Mouse (Mus musculus) liver, embryonic 16.5 days (tissue): ENCODE measurements around the gene Hopx. TPM values are rescaled to one million over a fixed set of nuclear protein-coding genes. Genes with fewer than 3 reads are reported as not detected.

Experiments
- ATAC-seq: fragments of 200-750 bp; cut with Nextera tagmentation; 2 replicates; pipeline ENCODE4 v1.8.0; 2017; ENCODE audit warnings: low read depth, mild to moderate bottlenecking, moderate number of reproducible peaks, moderate library complexity
- H3K27ac ChIP-seq: fragments of 300-500 bp; sonication (generic); 2 replicates; pipeline ENCODE4 v1.5.1; 2014; ENCODE audit warnings: mild to moderate bottlenecking, low read length
- H3K27me3 ChIP-seq: fragments of 300-500 bp; sonication (generic); 2 replicates; pipeline ENCODE4 v1.6.1; 2014; ENCODE audit warnings: low read depth, low read length, mixed read lengths; ENCODE audit not compliant: control insufficient read depth, insufficient read depth
- H3K36me3 ChIP-seq: fragments of 300-500 bp; sonication (generic); 2 replicates; pipeline ENCODE4 v1.6.1; 2014; ENCODE audit warnings: mild to moderate bottlenecking; ENCODE audit not compliant: control insufficient read depth, insufficient read depth
- H3K4me1 ChIP-seq: fragments of 300-500 bp; sonication (generic); 2 replicates; pipeline ENCODE4 v1.6.1; 2014; ENCODE audit warnings: low read depth, low read length, mixed read lengths; ENCODE audit not compliant: control insufficient read depth
- H3K4me2 ChIP-seq: fragments of 300-500 bp; sonication (generic); 2 replicates; pipeline ENCODE4 v1.6.1; 2014; ENCODE audit warnings: low read depth, low read length, mixed read lengths
- H3K4me3 ChIP-seq: fragments of 300-500 bp; sonication (generic); 2 replicates; pipeline ENCODE4 v1.5.1; 2014; ENCODE audit warnings: low read depth, mild to moderate bottlenecking, low read length
- H3K9ac ChIP-seq: fragments of 300-500 bp; sonication (generic); 2 replicates; pipeline ENCODE4 v1.6.1; 2014; ENCODE audit warnings: low read depth, low read length
- H3K9me3 ChIP-seq: fragments of 300-500 bp; sonication (generic); replicated peaks from 2 replicates; pipeline ENCODE4 v1.6.1; 2016; ENCODE audit warnings: low read length; ENCODE audit not compliant: control insufficient read depth
- WGBS: fragments of 180-500 bp; shearing (Covaris S2); extraction: QIAGEN DNeasy Blood & Tissue Kit; methylation state at CpG from one replicate; pipeline ENCODE4 v1.1.7; 2014; ENCODE audit not compliant: insufficient replicate concordance; 5-methylcytosine and 5-hydroxymethylcytosine counted together
- polyA plus RNA-seq: library from polyadenylated mRNA; unstranded; fragments of >200 nt; fragmentation: Nextera tagmentation; extraction: Ambion mirVana; gene quantifications from 2 replicates; pipeline ENCODE4 v1.2.1, GENCODE M21; 2015

The Hopx gene
- polyA plus RNA-seq, 1 experiment from 2014 or later: 0.25 TPM

DNA sequence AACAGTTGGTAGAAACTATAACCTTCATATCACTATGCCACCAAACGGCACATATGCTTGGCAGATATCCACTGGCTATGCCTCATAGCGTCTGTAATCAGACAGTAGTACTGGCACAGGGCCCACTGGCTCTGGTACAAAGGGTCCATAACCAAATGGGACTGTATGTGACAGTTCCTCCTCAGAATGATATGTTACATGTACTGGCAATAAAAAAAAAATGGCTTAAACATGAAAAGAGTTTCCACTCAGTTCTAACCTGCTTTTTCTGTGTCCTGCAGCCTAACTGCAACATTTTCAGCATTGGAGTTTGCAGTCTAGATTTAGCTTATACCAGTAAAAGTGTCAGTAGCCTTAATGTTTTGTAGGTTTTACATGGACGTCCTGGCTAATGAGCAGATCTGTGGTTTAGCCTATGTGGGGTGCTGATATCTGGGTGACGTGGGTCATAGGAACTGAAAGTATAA is 9.9 kb upstream of the Hopx start:
- Histone ChIP-seq H3K9me3 (no peaks in the 10 kb centered on the region), H3K4me3 (no peak overlapping the region), H3K27ac (no peak overlapping the region), H3K9ac (no peak overlapping the region), H3K36me3 (no peaks in the 10 kb centered on the region), H3K27me3 (no peaks in the 10 kb centered on the region), H3K4me1 (peaks cover 19% of the 10 kb centered on the region), H3K4me2 (no peak overlapping the region)
- WGBS: 29% methylated on average over 4 of the region's 4 CpGs
- ATAC-seq: peak; percentile 69

DNA sequence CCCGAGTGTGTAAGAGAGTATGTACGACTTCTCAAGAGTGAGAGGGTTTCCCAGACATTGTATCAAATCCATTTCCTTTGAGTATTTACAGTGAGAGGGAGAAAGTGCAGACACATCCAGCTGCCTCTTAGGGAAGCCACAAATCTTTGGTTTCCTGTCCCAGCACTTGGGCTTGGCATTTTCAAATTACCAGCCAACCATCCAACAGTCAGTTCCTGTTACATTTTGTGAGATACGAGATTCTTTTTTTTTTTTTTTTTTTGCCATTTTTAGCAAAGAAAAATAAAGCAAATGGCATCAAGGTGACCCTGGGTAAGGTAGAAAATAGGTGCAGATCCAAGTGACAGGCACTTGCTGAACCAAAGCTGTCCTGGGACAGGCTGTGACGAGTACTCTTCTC is 9.2 kb upstream of the Hopx start:
- ATAC-seq: no peak
- H3K27me3 ChIP-seq: no peaks in the 10 kb centered on the region
- no peak overlapping the region for H3K4me2 ChIP-seq
- WGBS: 35% methylated on average over 4 of the region's 4 CpGs
- no peaks in the 10 kb centered on the region for H3K36me3 ChIP-seq
- H3K4me3 ChIP-seq: no peak overlapping the region
- no peaks in the 10 kb centered on the region for H3K9me3 ChIP-seq
- H3K9ac ChIP-seq: no peak overlapping the region; the same call in 1 of the 2 replicates
- H3K27ac ChIP-seq: peak overlapping the region; percentile 47
- H3K4me1 ChIP-seq: peaks cover 24% of the 10 kb centered on the region

DNA sequence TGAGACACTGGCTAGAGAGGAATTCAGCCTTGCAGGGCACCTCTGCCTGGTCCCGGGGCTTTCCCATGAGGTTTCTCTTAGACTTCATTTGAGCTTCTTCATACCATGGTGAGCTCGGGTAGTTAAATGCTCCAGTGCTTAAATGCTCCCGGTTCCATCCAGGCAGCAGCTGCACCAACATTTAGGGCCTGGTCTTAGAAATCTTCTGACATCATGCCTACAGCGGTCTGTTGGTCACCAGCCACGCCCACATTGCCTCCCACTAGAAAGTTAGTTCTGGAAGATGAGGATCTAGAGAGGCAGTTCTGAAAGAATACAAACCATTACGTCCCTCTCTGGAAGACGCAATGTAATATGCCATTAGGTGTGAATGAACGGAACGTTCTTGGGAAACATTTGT is 8.7 kb upstream of the Hopx start:
- H3K27me3 ChIP-seq: no peaks in the 10 kb centered on the region
- H3K4me3 ChIP-seq: no peak overlapping the region
- no peaks in the 10 kb centered on the region for H3K9me3 ChIP-seq
- no peak overlapping the region for H3K4me2 ChIP-seq
- no peak for ATAC-seq
- H3K27ac ChIP-seq: no peak overlapping the region
- H3K4me1 ChIP-seq: peaks cover 26% of the 10 kb centered on the region
- WGBS: 47% methylated on average over 9 of the region's 9 CpGs
- no peak overlapping the region for H3K9ac ChIP-seq
- H3K36me3 ChIP-seq: no peaks in the 10 kb centered on the region

DNA sequence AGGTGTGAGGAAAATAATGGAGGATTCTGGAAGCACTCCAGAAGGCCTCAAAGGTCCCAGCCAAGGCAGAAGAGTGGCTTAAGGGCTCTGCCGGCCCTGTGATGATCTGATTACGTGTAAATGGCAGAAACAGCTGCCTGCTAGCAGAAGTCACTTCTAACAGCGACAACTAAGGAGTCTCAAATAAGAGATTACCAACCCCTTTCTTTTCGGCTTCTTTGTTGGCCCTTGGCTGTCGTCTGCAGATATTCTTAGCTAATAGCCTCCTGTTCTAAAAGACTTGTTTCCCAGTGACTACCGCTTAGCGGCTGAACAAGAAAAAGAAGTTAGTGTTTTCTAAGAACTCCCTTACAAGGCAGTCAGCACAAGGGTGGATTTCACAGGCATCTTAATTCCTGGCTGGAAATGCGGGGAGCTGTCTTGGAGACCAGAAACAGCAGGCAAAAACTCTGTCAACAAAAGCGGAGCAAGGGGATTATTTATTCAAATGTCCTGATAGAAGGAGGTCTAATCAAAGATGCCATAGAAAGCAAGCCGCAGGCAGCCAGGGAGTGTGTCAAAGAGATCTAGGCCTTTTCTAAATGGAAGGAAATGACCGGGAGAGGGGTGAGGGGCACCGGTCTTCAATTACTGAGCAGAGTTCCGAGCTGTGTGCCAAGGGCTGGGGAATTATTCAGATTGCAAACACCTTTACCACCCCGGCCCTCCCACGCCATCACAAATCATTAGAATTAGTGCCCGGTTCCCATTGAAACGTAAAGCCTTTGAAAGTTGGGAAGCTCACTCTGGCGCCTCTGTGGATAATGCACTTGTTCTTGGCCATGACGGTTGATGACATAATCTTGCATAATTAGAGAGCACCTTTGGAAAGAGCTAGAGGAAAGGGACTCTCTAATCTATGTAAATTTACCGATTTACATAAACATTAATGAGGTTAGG is 7.6 kb upstream of the Hopx start:
- Histone ChIP-seq H3K27me3 (no peaks in the 10 kb centered on the region), H3K4me1 (peaks cover 26% of the 10 kb centered on the region), H3K9me3 (no peaks in the 10 kb centered on the region), H3K4me3 (no peak overlapping the region), H3K9ac (no peak overlapping the region), H3K36me3 (no peaks in the 10 kb centered on the region), H3K27ac (no peak overlapping the region), H3K4me2 (no peak overlapping the region)
- WGBS: 43% methylated on average over 20 of the region's 20 CpGs
- ATAC-seq: no peak

DNA sequence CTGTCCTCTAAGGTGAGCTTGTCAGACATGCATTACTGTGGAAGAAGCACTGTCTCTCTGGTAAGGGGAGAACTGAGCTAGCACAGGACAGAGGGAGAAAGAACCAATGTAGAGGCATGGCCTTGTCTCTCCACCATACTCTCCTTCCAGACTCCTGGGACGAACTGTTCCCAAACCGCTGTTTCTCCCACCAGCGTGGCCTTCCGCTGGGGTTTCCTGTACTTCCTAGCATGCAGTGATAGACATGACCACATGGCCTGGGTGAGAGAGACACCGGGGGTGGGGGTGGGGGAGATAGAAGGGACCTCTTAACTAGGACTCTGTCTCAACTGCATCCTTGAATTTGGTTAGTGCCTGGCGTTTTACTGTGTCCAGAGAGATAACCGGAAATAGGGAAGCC is 5.8 kb upstream of the Hopx start:
- no peak overlapping the region for H3K27ac ChIP-seq
- no peak overlapping the region for H3K4me3 ChIP-seq
- no peak overlapping the region for H3K9ac ChIP-seq
- H3K4me2 ChIP-seq: no peak overlapping the region
- peaks cover 26% of the 10 kb centered on the region for H3K4me1 ChIP-seq
- ATAC-seq: no peak
- no peaks in the 10 kb centered on the region for H3K9me3 ChIP-seq
- WGBS: 53% methylated on average over 7 of the region's 7 CpGs
- no peaks in the 10 kb centered on the region for H3K36me3 ChIP-seq
- no peaks in the 10 kb centered on the region for H3K27me3 ChIP-seq

DNA sequence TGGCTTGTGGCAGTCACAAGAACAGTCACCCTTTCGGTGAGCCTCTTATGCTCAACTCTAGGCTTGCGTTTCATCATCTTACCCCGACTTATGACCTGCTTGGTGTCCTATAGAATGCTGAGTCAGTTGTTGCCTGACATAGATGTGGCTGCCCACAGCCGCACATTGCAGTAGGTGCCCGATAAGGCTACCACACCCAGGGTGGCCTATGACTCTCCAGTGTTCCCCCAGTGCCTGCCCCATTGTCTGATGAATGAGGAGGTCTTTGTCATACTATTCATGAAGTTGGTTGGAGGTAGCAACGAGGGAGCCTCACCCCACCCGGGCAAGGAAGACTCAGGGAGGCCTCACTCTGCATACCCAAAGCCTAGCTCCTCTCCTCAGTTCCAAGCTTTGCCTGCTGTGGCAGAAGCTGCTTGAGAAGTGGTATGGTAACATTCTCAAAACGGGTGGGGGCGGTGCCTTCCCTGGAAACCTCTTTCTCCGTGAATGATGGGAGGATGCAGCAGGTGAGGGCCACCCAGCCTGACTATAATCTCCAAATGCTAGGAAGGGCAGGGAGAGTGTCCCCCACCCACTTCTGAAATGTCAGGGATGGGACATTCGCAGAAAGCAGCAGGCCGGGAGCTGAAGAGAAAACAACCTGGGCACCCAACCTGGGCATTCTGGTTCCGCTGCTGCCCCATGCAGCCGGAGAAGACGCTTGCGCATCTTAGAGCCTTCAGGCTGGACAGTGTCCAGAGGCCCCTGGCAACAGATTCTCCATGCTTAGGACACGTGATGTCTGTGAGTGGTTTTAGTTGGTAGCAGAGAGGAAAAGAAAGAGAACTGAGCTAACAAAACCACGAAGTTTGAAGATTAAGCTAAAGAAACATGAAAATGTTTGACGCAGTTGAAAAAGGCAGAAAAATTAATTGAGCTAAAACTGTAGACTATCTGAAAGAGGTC is 4.8 kb upstream of the Hopx start:
- 51% methylated on average over 19 of the region's 19 CpGs for WGBS
- peak; percentile 100 for ATAC-seq
- peaks cover 26% of the 10 kb centered on the region for H3K4me1 ChIP-seq

DNA sequence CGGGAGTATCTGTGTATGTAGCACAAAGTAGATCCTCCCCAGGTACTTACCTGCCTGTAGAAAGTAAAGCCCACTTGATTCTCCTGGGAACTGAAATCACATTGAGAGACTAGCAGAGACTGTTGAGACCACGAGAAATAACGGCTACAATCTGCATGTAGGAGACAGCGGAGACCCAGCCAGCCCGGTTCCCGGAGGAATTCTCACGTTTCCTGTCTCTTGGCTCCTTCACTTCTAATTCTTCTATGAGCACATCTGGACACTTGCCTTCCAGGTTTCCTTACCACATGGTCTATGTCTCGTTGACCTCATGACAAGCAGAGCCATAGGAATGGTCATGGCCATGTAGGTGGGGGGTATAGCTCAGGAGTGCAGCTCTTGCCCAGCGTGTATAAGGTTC is 811 bp upstream of the Hopx start:
- WGBS: 79% methylated on average over 9 of the region's 9 CpGs
- Histone ChIP-seq H3K9ac (no peak overlapping the region), H3K36me3 (no peaks in the 10 kb centered on the region), H3K4me3 (no peak overlapping the region), H3K4me1 (peaks cover 14% of the 10 kb centered on the region), H3K27me3 (no peaks in the 10 kb centered on the region), H3K27ac (no peak overlapping the region), H3K9me3 (no peaks in the 10 kb centered on the region), H3K4me2 (no peak overlapping the region)
- no peak for ATAC-seq

More for the DNA sequence above, 4.8 kb upstream of the Hopx start:
- H3K27ac ChIP-seq: peak overlapping the region; percentile 81
- no peaks in the 10 kb centered on the region for H3K36me3 ChIP-seq
- H3K9me3 ChIP-seq: no peaks in the 10 kb centered on the region
- peak overlapping the region; percentile 37; the same call in 1 of the 2 replicates for H3K9ac ChIP-seq
- H3K27me3 ChIP-seq: no peaks in the 10 kb centered on the region
- peak overlapping the region; percentile 38 for H3K4me2 ChIP-seq
- no peak overlapping the region for H3K4me3 ChIP-seq

DNA sequence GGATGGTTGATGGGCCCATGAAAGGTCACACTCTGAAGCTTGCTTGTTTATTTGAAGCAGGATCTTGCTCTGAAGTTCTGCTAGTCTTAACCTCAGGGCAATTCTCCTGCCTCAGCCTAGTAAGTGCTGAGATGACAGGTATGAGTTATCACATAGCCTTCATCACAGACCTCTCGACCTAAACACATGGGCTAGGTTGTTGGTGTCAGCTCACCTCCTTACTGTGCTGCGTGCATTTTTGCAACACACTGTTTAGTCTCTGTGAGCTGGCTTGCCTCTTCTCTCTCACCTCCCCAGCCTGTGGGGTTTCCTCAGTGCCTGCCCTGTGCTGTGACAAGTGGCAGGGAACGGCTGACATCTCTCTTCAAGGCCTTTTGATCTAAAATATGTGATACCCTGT is 1.1 kb downstream of the Hopx start:
- no peak for ATAC-seq
- H3K4me1 ChIP-seq: no peaks in the 10 kb centered on the region
- no peaks in the 10 kb centered on the region for H3K27me3 ChIP-seq
- H3K4me3 ChIP-seq: no peak overlapping the region
- H3K9me3 ChIP-seq: no peaks in the 10 kb centered on the region
- WGBS: 63% methylated on average over 3 of the region's 3 CpGs
- H3K9ac ChIP-seq: no peak overlapping the region
- no peaks in the 10 kb centered on the region for H3K36me3 ChIP-seq
- no peak overlapping the region for H3K4me2 ChIP-seq
- no peak overlapping the region for H3K27ac ChIP-seq
